Mouse (Mus musculus) granulocyte monocyte progenitor cell, adult 5-6 weeks (primary cell): ENCODE data around the gene Akirin2. TPM values are rescaled to one million over a fixed set of nuclear protein-coding genes. Genes with fewer than 3 reads are reported as not detected.
A peak's percentile ranks its signal among the peaks of the same experiment; 100 is the strongest.

Source experiments
- ATAC-seq: replicated peaks from 2 replicates; pipeline ENCODE4 v1.8.0; 2016; ENCODE audit warnings: mild to moderate bottlenecking, moderate TSS enrichment, inconsistent platforms; ENCODE audit not compliant: poor library complexity, severe bottlenecking
- total RNA-seq, 2 experiments: library from RNA; stranded (forward) in 1 of 2; stranded (reverse) in 1 of 2; fragments of 200-712, 200-1000 nt in 1 of 2; fragments of >200 nt in 1 of 2; fragmentation: Nextera tagmentation in 1 of 2; gene quantifications; 2 replicates each; pipeline ENCODE4 v1.2.3; 2014 to 2017

Akirin2 gene
- total RNA-seq (2014; fragmentation: Nextera tagmentation), result 22.0 and 37.7 TPM in 2 replicates
- total RNA-seq (2017), result 40.0 and 46.0 TPM in 2 replicates

- ATAC-seq, result no peak
Measured at GRCm38 (mm10) chr4:34550748-34551097, at the start of gene Akirin2. TSS of gene Akirin2 (plus strand) at chr4:34550937.

GRCm38 (mm10) chr4:34510305-34510704 lies 40.4 kb upstream of the Akirin2 start:
- ATAC-seq, result peak; percentile 63

GRCm38 (mm10) chr4:34522846-34523245 lies 27.9 kb upstream of the Akirin2 start:
- ATAC-seq, result no peak

- no peak for ATAC-seq
Measured at GRCm38 (mm10) chr4:34523586-34523985, 27.2 kb upstream of the Akirin2 start.

GRCm38 (mm10) chr4:34526771-34527170 lies 24.0 kb upstream of the Akirin2 start:
- peak; percentile 92 for ATAC-seq

GRCm38 (mm10) chr4:34528430-34529100 lies 22.2 kb upstream of the Akirin2 start:
- no peak for ATAC-seq

GRCm38 (mm10) chr4:34529379-34529778 lies 21.4 kb upstream of the Akirin2 start:
- no peak for ATAC-seq

GRCm38 (mm10) chr4:34529941-34530340 lies 20.8 kb upstream of the Akirin2 start:
- no peak for ATAC-seq

GRCm38 (mm10) chr4:34549981-34550747 lies 573 bp upstream of the Akirin2 start:
- peak; percentile 92 for ATAC-seq

GRCm38 (mm10) chr4:34551098-34551809 lies 517 bp downstream of the Akirin2 start:
- peak; percentile 62 for ATAC-seq

- ATAC-seq, result no peak
Measured at GRCm38 (mm10) chr4:34551966-34552365, 1.2 kb downstream of the Akirin2 start.

GRCm38 (mm10) chr4:34554596-34554995 lies 3.9 kb downstream of the Akirin2 start:
- no peak for ATAC-seq

GRCm38 (mm10) chr4:34555604-34556003 lies 4.9 kb downstream of the Akirin2 start:
- no peak for ATAC-seq

- no peak for ATAC-seq
Measured at GRCm38 (mm10) chr4:34556183-34556582, 5.4 kb downstream of the Akirin2 start.

- ATAC-seq, result peak; percentile 94
Measured at GRCm38 (mm10) chr4:34560971-34561370, 10.2 kb downstream of the Akirin2 start.

- ATAC-seq, result no peak
Measured at GRCm38 (mm10) chr4:34566226-34566625, 15.5 kb downstream of the Akirin2 start.

GRCm38 (mm10) chr4:34572876-34573275 lies 22.1 kb downstream of the Akirin2 start:
- ATAC-seq, result no peak

GRCm38 (mm10) chr4:34577028-34577427 lies 26.3 kb downstream of the Akirin2 start:
- no peak for ATAC-seq

- no peak for ATAC-seq
Measured at GRCm38 (mm10) chr4:34579215-34579614, 28.5 kb downstream of the Akirin2 start.

- ATAC-seq, result peak; percentile 47; the same call in 1 of the 2 replicates
Measured at GRCm38 (mm10) chr4:34581489-34581888, 30.8 kb downstream of the Akirin2 start.

- no peak; the same call in 1 of the 2 replicates for ATAC-seq
Measured at GRCm38 (mm10) chr4:34581990-34582389, 31.3 kb downstream of the Akirin2 start.
